Mouse (Mus musculus) thymus, adult 2 months (tissue): Measurements from ENCODE around the gene Ankrd40. TPM values are rescaled to one million over a fixed set of nuclear protein-coding genes. Genes with fewer than 3 reads are reported as not detected.

Source experiments
- DNase-seq: peaks from one replicate; pipeline ENCODE4 v3.0.0; 2021
- H3K27ac ChIP-seq: fragments of 200-500 bp; 2 replicates; pipeline ENCODE4 v1.5.1; 2012; ENCODE audit warnings: low read length, control low read depth; ENCODE audit not compliant: control insufficient read depth, insufficient read depth
- H3K27me3 ChIP-seq: fragments of 200-500 bp; 2 replicates; pipeline ENCODE4 v1.6.1; 2012; ENCODE audit warnings: mild to moderate bottlenecking, low read length, moderate library complexity, mixed read lengths; ENCODE audit not compliant: control insufficient read depth, insufficient read depth
- H3K36me3 ChIP-seq: fragments of 200-500 bp; 2 replicates; pipeline ENCODE4 v1.6.1; 2012; ENCODE audit warnings: mild to moderate bottlenecking, low read length, moderate library complexity; ENCODE audit not compliant: control insufficient read depth, insufficient read depth
- H3K4me1 ChIP-seq: fragments of 200-500 bp; replicated peaks from 2 replicates; pipeline ENCODE4 v1.6.1; 2012; ENCODE audit warnings: low read length; ENCODE audit not compliant: control insufficient read depth, insufficient read depth
- H3K4me3 ChIP-seq: fragments of 200-500 bp; 2 replicates; pipeline ENCODE4 v1.5.1; 2012; ENCODE audit warnings: mild to moderate bottlenecking, low read length, control low read depth, moderate library complexity; ENCODE audit not compliant: control insufficient read depth, insufficient read depth
- CTCF ChIP-seq: fragments of 200-500 bp; IDR thresholded peaks from 2 replicates; pipeline ENCODE4 v1.5.1; 2012; ENCODE audit warnings: mild to moderate bottlenecking, control low read depth, low read length, moderate library complexity, borderline replicate concordance; ENCODE audit not compliant: control insufficient read depth, poor library complexity, insufficient read depth; ENCODE audit errors: extremely low read depth
- POLR2A ChIP-seq: fragments of 200-500 bp; IDR thresholded peaks from 2 replicates; pipeline ENCODE4 v1.6.1; 2012; ENCODE audit warnings: mild to moderate bottlenecking, low read length, control low read depth, moderate library complexity; ENCODE audit not compliant: control insufficient read depth, poor library complexity, insufficient read depth; ENCODE audit errors: extremely low read depth
- WGBS: fragments of 180-500 bp; shearing (Covaris S2); methylation state at CpG from one replicate; pipeline ENCODE4 v1.1.7; 2018; 5-methylcytosine and 5-hydroxymethylcytosine counted together
- polyA plus RNA-seq: library from polyadenylated mRNA; depleted of rRNA; stranded (reverse); fragments of >200 nt; gene quantifications from 2 replicates; pipeline ENCODE4 v1.2.3, GENCODE M21; 2012

Ankrd40 gene
- polyA plus RNA-seq, 1 experiment, result 120 TPM

DNA sequence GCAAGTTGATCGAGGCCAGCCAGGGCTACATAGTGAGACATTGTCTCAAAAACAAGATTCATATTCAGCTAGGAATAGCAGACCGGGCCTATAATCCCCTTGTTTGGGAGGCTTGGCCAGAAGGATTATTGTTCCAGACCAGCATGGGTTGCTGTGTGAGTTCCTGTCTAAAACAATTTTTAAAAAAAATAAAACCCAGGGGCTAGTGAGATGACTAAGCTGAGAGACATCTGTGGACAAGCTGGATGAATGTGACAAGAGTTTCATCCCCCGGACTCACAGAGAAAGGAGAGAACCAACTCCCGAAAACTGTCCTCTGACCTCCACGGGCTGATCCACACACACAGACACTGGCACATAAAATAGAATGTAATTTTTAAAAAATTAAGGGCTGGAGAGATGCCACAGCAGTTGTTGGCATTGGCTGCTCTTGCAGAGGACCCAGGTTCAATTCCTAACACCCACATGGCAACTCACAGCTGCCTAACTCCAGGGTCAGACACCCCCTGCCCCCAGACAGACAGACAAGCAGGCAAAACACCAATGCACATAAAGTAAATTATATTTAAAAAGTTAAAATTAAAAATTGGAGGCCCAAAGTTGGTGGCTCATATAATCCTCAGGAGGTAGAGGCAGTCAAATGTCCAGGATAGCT, 4.4 kb upstream of the Ankrd40 start:
- no peak for DNase-seq
- TF ChIP-seq POLR2A (no peak), CTCF (no peak)
- Histone ChIP-seq H3K27ac (no peak overlapping the region), H3K4me1 (peaks cover 7% of the 10 kb centered on the region), H3K36me3 (no peaks in the 10 kb centered on the region), H3K4me3 (no peak overlapping the region), H3K27me3 (no peaks in the 10 kb centered on the region)
- WGBS, result 96% methylated on average over 5 of the region's 5 CpGs

DNA sequence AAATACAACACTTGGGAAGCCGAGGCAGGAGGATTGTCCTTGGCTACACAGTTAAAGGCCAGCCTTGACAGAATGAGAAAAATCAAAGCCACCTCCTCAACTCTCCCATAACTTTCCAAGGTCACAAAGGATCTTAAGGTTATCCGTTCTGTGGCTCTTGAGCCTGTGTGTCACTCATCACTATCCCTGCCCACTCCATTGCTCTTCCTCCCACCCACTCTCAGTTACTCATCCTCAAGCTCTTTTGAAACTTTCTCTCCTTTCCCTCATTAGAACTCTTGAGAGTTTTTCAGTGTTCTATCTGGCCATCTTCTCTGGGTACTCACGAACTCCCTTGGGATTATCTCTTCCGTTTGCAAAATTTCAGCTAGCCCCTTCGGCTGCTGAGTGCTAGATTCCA, 3.2 kb upstream of the Ankrd40 start:
- no peak overlapping the region for H3K27ac ChIP-seq
- WGBS, result 97% methylated on average over 5 of the region's 5 CpGs
- DNase-seq, result no peak
- peaks cover 7% of the 10 kb centered on the region for H3K4me1 ChIP-seq
- H3K36me3 ChIP-seq, result no peaks in the 10 kb centered on the region
- no peaks in the 10 kb centered on the region for H3K27me3 ChIP-seq
- no peak overlapping the region for H3K4me3 ChIP-seq
- TF ChIP-seq CTCF (no peak), POLR2A (no peak)

DNA sequence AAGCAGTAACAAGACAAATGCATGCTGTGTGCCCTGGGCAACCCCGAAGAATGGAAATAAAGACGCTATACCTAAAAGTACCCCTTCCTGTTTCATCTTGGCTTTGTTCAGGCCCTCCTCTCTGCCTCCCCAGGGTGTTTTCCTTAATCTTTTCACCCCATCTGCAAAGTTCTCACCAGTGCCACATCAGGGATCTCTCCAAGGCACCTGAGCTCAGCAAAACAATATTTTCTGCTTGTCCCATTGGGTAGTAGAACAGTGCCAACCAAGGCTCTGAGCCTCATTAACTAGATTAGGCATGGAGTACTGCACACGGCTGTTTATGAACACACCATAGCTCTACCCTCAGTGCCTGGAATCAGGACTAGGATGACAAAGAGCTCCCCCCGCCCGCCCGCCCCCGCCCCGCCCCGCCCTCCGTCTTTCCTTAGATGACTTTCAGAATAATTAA, 815 bp upstream of the Ankrd40 start:
- Histone ChIP-seq H3K27ac (no peak overlapping the region), H3K4me1 (peaks cover 7% of the 10 kb centered on the region), H3K36me3 (no peaks in the 10 kb centered on the region), H3K4me3 (no peak overlapping the region), H3K27me3 (no peaks in the 10 kb centered on the region)
- WGBS, result 49% methylated on average over 10 of the region's 10 CpGs
- DNase-seq, result no peak
- no peak for TF ChIP-seq CTCF
- no peak for TF ChIP-seq POLR2A

DNA sequence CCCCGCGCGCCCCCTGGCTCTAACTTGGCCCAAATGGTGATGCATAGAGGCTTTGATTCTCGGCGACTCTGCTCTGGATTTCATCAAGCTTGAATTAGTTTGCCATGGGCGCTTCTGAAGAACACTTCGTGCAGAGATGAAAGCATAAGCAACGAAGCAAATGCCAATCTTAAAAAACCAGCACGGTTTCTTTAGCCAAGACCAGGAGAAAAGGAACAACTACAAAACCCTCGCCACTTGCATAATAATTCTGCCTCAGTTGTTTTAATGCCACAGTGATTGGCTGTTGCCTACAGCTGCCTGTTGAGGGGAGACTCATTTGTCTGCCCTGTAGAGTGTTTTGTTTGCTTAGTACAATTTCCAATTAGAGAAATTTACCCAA, 834 bp downstream of the Ankrd40 start:
- Histone ChIP-seq H3K4me3 (peak overlapping the region; percentile 88), H3K27ac (peak overlapping the region; percentile 46; the same call in 1 of the 2 replicates), H3K36me3 (no peaks in the 10 kb centered on the region), H3K27me3 (no peaks in the 10 kb centered on the region), H3K4me1 (peaks cover 2% of the 10 kb centered on the region)
- WGBS, result 6% methylated on average over 10 of the region's 10 CpGs
- TF ChIP-seq POLR2A (no peak), CTCF (no peak)
- no peak for DNase-seq

DNA sequence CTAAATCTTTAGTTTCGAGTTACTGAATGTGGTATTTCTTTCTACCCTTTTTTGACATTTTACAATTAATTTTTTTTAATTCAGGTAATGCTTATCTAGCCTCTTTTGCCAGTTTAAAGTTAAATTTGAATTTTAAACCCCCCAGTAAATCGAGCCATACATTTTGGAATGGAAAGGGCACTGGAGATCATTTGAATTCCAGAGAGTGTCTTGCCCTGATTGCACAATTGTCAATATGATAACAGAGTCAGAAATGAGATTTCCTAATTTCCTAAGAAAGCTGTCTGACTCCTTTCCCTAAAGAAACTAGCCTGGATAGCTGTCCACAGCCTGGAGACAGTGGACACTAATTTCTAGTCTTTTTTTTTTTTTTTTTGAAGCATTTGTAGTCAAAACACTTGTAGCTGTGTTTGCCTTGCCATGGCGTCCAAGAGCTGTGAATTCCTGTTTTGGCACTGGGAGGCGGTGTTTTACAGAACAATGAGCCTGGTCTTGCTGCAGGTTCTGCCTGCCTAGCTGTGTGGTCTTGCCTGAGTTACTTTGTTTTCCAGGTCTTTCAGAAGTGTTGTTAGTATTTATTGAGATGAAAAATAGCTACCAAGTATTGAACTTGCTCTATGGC, 1.6 kb downstream of the Ankrd40 start:
- peaks cover 7% of the 10 kb centered on the region for H3K36me3 ChIP-seq
- no peaks in the 10 kb centered on the region for H3K27me3 ChIP-seq
- 78% methylated on average over 4 of the region's 4 CpGs for WGBS
- no peak overlapping the region for H3K4me3 ChIP-seq
- no peak overlapping the region for H3K27ac ChIP-seq
- H3K4me1 ChIP-seq, result peaks cover 2% of the 10 kb centered on the region
- DNase-seq, result peak; percentile 32
- TF ChIP-seq POLR2A, result no peak
- TF ChIP-seq CTCF, result no peak

DNA sequence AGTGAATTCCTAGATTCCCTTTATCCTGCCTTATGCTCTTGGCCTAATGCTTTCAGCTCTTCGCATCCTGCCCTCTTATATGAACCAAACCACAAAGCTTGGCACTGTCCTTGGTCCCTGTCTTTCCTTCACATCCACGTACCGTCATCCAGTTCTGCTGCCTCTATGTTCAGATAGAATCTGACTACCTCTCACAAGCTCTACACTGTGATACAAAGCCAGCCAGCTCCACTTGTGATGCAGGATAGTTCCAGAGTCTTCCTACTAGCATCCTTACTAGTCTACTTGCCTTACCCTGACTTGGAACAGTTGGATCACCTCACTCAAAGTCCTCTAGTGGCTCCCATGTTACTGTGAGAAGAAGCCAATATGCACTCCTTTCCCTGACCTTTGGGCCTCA, 2.4 kb downstream of the Ankrd40 start:
- Histone ChIP-seq H3K36me3 (peaks cover 11% of the 10 kb centered on the region), H3K4me1 (peaks cover 2% of the 10 kb centered on the region), H3K27ac (no peak overlapping the region), H3K27me3 (no peaks in the 10 kb centered on the region), H3K4me3 (no peak overlapping the region)
- whole genome bisulfite sequencing, result over 99% methylated on average over 3 of the region's 3 CpGs
- no peak for DNase-seq
- TF ChIP-seq POLR2A (no peak), CTCF (no peak)
